Mouse (Mus musculus) E14TG2a.4 (cell line): ENCODE data around the gene Nisch.

Experiments
- CTCF ChIP-seq: conservative IDR thresholded peaks from 2 replicates; pipeline ENCODE4 v1.5.1; 2014; ENCODE audit warnings: low read length
- POU5F1 ChIP-seq: IDR thresholded peaks from 2 replicates; pipeline ENCODE4 v1.6.1; 2014; ENCODE audit warnings: low read length, borderline replicate concordance

DNA sequence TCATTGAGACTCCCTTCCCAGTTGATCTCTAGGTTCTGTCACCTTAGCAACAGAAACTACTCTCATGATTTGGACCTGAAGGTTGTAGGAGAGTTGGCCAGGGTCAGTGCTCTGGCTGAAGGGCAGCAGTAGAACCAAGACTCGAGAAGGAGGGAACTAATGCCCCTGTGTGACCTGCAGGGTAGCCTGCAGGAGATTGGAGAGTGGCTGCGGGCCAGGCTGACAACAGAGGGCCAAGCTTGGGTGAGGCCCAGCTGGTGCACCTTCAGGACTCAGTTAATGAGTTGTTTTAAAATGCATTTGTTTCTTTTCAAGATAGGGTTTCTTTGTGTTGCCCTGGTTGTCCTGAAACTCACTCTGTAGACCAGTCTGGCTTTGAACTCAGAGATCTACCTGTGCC is 51.7 kb downstream of the Nisch start:
- TF ChIP-seq CTCF (no peak), POU5F1 (no peak)
